Mouse (Mus musculus): Measurements from ENCODE around the gene Antxr1. TPM values are rescaled to one million over a fixed set of nuclear protein-coding genes. Genes with fewer than 3 reads are reported as not detected.

The Antxr1 gene
- total RNA-seq, 2 experiments from 2014 or later: 11.6 to 14.4 TPM

- no peak for DNase-seq (ENCODE audit: low spot score in 2 of 2)
Observed at GRCm38 (mm10) chr6:87250701-87251100, 84.9 kb downstream of the Antxr1 start.

- DNase-seq (ENCODE audit: low spot score in 2 of 2): no peak
Observed at GRCm38 (mm10) chr6:87248226-87248834, 87.3 kb downstream of the Antxr1 start.

- DNase-seq (ENCODE audit: low spot score in 2 of 2): no peak
Observed at GRCm38 (mm10) chr6:87244117-87245100, 91.2 kb downstream of the Antxr1 start.

GRCm38 (mm10) chr6:87237260-87237659 is 98.4 kb downstream of the Antxr1 start:
- DNase-seq (ENCODE audit: low spot score in 2 of 2): no peak

- no peak for DNase-seq (ENCODE audit: low spot score in 2 of 2)
Observed at GRCm38 (mm10) chr6:87236061-87236460, 99.6 kb downstream of the Antxr1 start.

- no peak for DNase-seq (ENCODE audit: low spot score in 2 of 2)
Observed at GRCm38 (mm10) chr6:87233111-87233510, 102.5 kb downstream of the Antxr1 start.

- DNase-seq (ENCODE audit: low spot score in 2 of 2): no peak
Observed at GRCm38 (mm10) chr6:87230041-87230440, 105.6 kb downstream of the Antxr1 start.

GRCm38 (mm10) chr6:87227940-87228339 is 107.7 kb downstream of the Antxr1 start:
- no peak for DNase-seq (ENCODE audit: low spot score in 2 of 2)

GRCm38 (mm10) chr6:87226315-87226714 is 109.3 kb downstream of the Antxr1 start:
- DNase-seq (ENCODE audit: low spot score in 2 of 2): no peak

GRCm38 (mm10) chr6:87225286-87225685 is 110.3 kb downstream of the Antxr1 start:
- DNase-seq (ENCODE audit: low spot score in 2 of 2): no peak

GRCm38 (mm10) chr6:87222854-87223631 is 112.6 kb downstream of the Antxr1 start:
- no peak for DNase-seq (ENCODE audit: low spot score in 2 of 2)

GRCm38 (mm10) chr6:87219061-87219992 is 116.3 kb downstream of the Antxr1 start:
- no peak for DNase-seq (ENCODE audit: low spot score in 2 of 2)

- no peak for DNase-seq (ENCODE audit: low spot score in 2 of 2)
Observed at GRCm38 (mm10) chr6:87216114-87216591, 119.5 kb downstream of the Antxr1 start.

GRCm38 (mm10) chr6:87213262-87213661 is 122.4 kb downstream of the Antxr1 start:
- no peak for DNase-seq (ENCODE audit: low spot score in 2 of 2)

GRCm38 (mm10) chr6:87211551-87211950 is 124.1 kb downstream of the Antxr1 start:
- DNase-seq (ENCODE audit: low spot score in 2 of 2): no peak

GRCm38 (mm10) chr6:87207373-87207982 is 128.1 kb downstream of the Antxr1 start:
- no peak for DNase-seq (ENCODE audit: low spot score in 2 of 2)

GRCm38 (mm10) chr6:87206790-87207189 is 128.8 kb downstream of the Antxr1 start:
- DNase-seq (ENCODE audit: low spot score in 2 of 2): no peak

- DNase-seq (ENCODE audit: low spot score in 2 of 2): no peak
Observed at GRCm38 (mm10) chr6:87203467-87203866, 132.2 kb downstream of the Antxr1 start.

GRCm38 (mm10) chr6:87203065-87203464 is 132.6 kb downstream of the Antxr1 start:
- no peak for DNase-seq (ENCODE audit: low spot score in 2 of 2)

Data from left cerebral cortex, adult 18-20 months (tissue).